Mouse (Mus musculus) ovary, adult 18-20 months (tissue): Measurements from ENCODE around the gene Kcnk7.

Experiments
- DNase-seq: peaks from one replicate; pipeline ENCODE4 v3.0.0; 2022; ENCODE audit warnings: low spot score, mixed read lengths

Gene Kcnk7

DNA sequence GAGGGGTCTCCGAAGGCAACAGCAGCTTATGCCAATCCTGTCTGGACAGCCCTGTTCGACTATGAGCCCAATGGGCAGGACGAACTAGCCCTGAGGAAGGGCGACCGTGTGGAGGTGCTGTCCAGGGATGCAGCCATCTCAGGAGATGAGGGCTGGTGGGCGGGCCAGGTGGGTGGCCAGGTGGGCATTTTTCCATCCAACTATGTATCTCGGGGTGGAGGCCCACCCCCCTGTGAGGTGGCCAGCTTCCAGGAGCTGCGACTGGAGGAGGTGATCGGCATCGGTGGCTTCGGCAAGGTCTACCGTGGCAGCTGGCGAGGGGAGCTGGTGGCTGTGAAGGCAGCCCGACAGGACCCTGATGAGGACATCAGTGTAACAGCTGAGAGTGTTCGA, 13.8 kb upstream of the Kcnk7 start:
- no peak for DNase-seq

DNA sequence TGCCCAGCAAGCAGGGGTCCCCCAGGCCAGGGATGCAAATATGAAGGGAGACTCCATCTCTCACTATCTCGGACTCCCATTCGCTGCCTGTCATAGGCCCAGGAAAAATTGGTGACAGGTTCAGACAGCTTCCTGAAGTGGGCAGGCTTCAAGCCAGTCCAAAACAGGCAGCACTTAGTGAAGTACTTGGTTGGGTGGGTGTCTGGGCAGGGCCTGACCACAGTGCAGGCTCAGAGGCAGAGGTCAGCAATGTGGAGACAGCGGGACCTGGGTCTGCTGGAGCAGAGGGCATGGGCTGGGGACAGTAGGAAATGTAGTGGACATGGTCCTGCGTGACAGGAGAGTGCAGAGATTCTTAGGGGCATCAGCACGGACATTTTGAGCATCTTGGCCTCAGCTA, 12.6 kb upstream of the Kcnk7 start:
- DNase-seq: no peak

DNA sequence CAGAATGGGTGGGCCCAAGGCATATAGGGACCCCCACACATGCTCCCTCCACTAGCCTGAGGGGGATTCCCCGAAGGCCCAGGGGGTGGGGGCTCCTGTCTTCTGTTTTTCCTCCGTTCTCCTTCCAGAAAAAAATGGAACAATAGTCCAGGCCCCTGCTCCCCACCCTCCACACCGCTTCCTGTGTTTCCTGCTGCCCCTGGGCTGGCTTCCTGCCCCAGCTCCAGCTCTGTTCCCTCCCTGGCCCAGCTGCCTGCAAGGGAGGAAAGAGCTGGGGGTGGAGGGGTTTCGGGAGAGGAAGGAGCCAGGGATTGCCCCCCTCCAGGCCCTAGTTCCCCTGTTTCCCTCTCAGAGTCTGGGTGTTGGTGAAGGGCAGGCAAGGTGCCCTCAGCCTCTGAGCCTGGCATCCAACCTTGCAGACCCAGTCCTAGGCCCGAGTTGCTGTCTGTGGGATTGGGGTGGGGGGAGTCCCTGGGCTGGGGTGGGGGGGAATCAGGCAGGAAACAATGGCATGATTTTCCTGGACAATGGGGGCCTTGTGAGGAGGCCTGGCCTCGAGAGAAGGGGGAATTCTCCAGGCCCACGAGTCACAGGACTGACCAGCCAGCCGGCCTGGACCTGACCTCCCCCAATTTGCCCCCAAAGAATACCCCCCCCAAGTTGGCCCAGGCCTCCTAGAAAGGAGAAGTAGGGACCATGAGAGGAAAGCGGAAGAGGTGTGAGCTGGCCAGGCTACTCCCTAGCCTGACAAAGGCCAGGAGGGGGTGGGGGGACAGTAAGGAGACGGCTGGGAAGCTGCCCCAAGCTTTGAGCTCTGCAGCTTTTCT, 11.9 kb upstream of the Kcnk7 start:
- no peak for DNase-seq

DNA sequence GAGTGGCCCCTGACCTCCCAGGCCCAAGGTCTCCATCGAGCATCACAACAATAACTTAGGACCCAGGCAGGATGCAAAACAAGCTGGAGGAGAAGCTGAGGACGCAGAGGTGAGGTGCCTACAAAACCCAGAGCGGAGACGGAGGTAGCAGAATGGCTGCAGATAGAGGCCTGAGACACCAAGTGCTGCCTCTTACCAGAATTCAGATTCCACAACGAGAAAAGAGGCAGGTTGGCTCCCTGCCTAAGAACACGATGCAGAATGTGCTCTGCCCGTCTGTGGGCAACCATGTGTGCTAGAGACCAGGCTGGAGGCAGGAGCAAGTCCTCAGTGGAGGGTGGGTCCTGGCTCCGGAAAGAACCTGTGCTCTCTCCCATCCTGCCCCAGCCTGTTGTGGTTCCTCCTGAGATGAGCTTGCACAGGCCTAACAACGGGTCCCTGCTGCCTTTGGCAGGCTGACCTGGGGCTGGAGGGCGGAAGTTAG, 11.2 kb upstream of the Kcnk7 start:
- no peak for DNase-seq

DNA sequence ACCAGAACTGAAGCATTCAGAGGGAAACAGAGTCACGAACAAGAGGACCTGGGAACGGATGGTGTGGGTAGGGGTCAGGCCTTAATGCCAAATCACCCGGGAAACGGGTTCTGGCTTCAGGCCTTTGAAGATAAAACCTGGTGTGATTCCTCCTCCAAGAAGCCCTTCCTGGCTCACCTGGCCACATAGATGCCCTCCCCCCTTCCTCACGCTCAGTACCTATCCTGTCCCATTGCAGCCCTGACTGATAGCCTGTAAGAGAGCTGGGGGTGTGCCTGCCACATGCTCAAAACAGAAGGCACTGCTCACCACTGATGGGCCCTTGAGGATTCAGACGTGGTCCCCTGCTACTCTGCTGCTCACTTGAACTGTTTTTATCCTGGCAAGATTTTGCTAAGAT, 10.4 kb upstream of the Kcnk7 start:
- no peak for DNase-seq

DNA sequence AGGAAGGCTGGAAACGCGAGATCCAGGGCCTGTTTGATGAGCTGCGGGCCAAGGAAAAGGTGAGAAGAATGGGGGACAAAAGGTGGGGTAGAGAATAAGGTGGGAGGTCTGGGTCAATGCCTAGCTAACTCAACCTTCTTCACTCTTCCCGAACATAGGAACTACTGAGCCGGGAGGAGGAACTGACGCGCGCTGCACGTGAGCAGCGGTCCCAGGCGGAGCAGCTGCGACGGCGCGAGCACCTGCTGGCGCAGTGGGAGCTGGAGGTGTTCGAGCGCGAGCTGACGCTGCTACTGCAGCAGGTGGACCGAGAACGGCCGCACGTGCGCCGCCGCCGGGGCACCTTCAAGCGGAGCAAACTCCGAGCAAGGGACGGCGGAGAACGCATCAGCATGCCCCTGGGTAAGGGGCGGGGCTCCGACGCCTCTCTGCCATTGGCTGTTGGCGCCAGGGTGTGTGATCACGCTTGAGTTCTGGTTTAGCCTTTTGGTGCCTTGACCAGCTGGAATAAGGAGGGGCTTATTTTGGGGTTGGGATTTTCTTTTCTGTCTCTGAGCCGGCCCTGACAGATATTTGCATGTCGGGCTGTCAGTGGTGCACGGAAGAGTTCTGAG, 8.2 kb upstream of the Kcnk7 start:
- no peak for DNase-seq

DNA sequence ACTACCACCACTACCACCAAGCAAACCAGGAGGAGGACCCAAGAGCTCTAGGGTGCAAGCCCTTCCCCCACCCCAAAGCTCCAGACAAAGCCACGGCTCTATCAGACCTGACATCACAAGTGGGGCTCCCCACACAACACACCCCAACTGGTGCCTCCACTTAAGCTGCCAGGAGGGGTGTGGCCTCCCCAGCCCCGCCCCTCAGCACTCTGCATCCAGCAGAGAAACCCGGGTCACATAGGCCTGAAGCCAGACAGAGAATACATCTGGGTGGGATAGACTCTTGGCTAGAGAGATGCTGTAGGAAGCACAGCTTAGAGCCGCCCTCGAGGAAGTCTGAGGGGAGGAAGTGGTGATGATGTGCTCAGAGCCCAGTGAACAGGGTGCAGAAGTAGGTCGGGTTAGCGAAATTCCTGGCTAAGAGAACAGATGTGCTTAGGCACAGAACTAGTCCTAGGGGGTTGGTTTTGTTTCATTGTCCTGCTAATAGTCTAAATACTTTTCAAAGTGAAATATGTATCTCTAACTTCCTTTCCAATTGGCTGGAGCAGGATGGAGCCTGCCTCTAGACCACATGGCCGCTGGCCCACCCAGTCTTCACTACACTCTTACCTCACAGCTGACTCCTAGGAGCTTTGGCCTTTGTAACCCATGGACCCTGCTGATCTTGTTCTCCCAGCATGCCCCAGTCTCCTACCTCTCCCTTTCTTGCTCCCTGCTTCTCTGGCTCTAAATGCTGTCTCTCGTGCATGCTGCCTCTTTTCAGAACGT, 819 bp downstream of the Kcnk7 start:
- no peak for DNase-seq

DNA sequence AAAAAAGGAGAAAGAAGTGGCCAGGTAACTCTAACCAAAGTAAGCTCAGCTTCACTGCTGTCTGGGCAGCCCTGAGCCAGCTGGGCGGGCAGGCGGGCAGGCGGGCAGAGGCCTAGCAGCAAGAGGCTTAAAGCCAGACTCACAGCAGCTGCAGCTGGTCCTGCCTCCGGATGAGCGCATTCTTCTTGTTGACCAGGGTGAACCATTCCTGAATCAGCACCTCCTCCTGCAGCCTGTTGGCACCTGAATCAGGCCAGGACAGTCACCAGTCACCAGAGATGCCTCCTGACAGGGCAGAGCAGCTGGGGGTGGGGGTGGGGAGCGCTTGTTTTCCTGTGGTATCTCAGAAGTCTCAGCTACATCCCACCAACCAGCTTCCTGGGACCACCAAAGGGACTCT, 5.9 kb downstream of the Kcnk7 start:
- DNase-seq: no peak

DNA sequence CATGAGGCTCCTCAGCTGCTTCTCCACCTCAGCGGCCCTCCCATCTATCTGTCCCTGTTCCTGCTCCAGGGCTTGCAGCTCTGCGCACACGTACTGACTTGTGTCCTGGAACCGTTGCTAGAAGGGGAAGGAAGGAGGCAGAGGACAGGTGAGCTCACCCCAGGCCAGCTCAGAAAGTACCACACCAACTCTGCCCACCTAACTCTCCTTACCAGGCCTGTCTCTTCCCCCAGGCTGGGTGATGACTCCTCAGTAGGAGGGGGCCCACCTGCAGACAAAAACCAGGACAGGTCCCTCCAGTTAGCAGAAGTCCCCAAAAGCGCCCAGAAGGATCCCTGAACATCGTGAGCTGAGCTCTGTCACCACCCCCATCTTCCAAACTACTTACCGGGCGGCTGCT, 6.4 kb downstream of the Kcnk7 start:
- DNase-seq: no peak

DNA sequence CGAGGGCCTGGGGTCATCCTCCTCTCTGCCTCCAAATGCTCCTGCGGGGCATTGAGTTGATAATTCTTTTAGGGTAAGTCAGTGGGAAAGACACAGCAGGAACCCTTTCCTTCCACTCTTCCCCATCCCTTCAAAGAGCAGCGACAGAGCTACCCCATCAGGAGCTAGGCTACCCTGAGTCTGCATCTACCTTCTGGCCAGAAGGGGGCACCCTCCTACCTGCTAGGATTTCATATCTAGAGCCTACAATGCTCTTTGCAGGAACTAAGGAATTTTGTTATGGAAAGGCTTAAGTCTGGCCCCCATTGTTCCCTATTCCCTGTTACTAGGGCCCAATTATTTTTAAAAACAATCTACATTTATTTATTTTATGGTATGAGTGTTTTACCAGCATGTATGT, 7.1 kb downstream of the Kcnk7 start:
- DNase-seq: no peak

DNA sequence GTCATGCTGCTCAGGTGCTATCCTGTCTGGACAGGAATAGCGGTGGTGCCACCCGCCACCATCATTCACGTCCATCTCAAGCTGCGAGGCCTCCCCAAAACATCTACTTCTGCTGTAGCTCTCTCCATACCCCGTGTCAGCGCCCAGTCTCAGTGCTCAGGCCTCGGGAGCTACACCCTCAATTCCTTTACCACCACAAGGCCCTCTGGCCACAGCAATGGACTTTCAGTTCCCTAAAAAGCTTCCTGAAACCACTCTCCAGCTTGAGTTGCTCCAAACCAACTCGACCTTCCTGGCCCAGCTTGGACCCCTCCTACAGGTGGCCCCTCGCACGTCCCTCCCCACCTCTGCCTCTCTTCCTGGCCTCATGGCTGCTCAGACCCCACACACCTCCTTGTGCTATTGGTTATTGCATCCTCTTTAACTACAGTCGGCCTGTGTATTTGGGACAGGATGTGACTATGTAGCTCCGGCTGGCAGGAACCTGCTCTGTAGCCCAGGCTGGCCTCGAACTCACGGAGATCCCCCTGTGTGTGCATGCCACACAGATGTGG, 7.8 kb downstream of the Kcnk7 start:
- no peak for DNase-seq

DNA sequence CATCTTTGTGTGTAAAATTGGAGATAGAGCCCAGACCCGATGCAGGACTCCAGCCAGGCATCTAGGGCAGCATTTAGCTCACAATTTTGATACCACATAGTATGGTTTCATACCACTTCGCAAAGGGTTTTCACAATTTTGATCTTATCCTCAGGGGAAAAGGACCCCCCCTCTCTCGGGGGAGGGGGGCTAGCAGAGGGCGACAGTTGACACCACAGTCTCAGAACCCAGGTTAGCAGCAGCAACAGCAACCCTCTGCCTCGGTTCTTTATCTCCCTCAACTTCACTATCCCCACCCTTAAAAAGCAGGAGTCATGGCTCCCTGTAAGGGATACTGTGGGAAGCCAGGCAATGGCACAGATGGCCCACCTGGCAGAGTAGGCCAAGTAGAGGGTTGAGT, 9.1 kb downstream of the Kcnk7 start:
- no peak for DNase-seq

DNA sequence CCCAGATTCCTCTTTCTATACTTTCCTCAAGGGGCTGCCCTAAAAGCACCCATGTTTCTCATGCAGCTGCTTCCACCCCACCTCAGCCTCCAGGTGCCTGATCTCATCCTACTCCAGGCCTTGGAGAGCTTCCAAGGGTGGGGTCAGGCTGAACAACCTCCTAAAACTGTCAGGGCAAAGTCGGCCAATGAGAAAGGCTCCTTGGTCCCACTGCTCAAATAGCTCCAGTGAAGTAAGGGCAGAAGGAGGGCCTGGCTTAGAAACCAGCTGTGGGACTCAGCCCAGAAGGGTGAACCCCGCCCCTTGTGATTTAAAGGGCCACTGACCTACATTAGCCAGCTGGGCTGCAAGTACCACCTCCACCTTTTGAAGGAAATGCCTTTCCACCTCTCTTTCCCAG, 9.6 kb downstream of the Kcnk7 start:
- DNase-seq: peak; percentile 61

DNA sequence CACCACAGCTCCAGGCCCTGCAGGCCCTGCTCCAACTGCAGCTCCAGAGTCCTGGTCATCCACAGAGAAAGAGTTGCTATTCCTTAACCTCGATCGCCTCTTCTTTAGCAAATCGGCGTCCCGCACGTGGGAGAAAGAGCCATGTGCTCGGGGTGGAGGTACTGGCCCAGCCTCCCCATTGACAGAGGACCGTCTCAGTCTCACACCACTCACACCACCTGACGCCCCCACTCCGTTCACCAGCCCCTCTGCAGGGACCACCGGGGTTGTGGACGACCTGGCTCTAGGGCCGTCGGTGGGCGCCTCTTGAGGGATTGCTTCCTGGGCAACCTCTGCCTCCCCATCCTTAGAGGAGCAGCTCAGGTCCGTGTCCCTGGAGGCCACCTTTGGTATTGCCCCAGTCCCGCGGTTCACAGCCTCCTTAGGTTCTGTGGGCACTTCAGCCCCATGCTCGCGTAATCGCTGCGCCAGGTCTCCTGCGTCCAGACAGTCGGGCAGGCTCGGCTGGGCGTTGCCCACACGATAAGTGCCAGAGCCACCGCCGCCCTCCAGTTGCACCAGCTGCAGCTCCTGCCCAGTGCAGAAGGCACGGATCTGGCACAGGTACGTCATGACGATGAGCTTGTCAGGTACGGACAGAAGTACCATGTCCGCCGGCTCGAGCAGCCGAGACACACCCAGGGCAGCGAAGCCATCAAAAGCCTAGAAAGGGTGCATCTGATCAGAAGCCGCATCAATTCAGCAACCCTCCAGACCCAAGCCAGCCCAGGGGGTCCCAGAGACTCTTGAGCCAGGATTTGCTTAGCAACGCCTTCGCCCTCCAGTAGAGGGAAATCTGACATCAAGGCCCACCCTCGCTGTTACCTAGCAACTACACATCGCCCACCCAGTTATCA, 11.9 kb downstream of the Kcnk7 start:
- no peak for DNase-seq

DNA sequence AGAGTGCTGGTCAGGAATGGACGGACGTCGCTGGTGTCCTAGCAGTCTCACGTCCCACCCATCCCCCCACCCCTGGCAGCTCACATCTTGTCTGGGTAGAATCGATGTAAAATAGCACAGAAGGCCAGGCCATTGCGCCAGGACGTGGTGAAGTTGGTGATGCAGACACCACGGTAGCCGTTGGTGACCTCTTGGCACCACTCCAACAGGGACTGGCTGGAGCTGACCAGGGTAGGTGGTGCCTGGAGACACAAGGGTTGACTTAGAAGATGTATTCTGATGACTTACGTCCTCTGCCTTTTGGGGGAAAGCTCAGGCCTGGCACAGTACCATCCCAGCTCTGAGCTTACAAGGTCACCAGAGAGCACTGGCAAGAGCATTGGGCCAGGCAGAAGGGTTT, 12.8 kb downstream of the Kcnk7 start:
- no peak for DNase-seq

DNA sequence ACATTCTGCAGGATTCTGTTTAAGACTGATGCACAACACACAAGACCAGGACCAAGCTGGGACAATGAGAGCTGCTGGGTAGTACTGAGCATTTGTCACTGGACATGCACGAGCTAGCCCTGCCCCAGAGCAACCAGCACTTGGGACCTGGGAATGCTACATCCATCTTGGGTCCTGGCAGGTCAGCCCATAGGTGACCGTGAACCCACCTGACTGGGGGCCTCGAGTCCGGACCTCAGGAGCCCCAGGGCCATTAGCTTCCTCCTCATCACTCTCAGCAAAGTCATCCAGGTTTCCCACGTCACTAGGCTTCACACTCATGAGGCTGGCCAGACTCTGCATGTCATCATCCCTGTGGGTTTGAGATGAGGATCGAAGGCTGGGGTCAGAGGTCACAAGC, 17.1 kb downstream of the Kcnk7 start:
- DNase-seq: no peak

DNA sequence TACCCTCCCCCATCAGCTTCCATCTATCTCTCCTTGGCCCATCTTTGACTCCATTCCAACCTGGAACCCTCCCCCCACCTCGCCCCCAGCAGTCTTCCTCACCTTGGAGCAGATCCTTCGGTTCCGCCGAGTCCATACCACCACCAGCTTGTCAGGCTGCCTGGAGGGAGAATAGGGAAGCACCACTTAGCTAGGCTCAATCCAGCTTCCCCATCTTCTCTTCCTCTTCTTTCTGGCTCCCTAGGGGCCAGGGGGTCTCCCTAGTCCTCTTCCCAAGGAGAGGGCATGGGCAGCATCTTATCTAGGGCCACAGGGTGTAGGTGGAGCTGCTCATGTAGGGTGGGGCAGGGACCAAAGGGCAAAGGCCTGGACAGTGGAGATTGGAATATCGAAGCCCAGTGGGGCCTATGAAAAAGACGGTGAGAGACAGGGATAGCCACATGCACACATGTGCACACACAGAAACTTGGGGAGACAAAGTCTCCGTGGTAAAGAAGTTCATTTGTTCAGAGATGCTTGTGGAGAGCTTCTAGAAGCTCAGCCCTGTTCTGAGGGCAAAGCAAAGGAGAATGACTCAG, 18.8 kb downstream of the Kcnk7 start:
- no peak for DNase-seq

DNA sequence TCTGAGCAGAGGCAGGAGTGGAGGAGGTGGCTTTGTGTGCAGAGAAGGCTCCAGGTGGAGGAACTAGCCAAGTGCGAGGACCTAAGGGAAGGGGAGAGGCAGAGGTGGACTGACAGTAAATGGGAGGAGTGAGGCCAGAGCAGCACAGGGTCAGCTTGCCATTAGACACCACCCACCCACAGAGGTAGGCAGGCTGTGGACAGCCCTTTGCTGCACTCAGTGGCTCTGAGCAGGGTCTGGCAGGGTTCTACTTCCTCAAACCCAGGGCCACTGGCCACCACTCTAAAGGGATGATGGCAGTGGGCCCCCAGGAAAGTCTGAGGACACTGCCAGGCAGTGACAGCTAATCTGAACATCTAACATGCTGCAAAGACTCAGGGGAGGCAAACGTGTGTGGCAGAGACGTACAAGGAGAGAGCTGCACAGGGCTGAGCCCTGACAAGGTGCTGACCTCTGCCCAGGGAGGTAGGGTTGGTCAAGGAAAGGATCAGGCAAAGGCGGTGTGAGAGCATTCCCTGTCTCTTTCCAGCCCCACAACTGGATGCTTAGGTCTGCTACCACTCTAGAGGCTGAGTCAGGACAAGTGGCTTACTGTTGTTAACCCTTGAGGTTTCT, 19.9 kb downstream of the Kcnk7 start:
- no peak for DNase-seq

DNA sequence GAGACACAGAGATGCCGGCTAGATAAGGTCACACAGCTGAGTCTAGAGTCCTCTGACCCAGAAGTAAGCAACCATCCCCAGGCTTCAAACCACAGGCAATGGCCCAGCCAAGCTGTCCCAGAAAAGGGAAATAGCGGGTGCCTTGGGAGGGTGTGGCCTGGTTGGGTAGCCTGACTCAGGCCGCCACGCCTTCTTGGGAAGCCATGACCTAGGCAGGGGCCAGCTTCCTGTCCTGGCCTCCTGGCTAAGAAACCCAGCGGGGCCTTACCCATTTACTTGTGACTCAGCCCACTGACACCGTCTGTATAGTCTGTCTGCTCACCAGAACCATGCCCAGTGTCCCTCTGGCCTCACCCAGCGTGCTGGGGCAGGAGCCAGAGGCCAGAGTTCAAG, 20.4 kb downstream of the Kcnk7 start:
- DNase-seq: peak; percentile 50

DNA sequence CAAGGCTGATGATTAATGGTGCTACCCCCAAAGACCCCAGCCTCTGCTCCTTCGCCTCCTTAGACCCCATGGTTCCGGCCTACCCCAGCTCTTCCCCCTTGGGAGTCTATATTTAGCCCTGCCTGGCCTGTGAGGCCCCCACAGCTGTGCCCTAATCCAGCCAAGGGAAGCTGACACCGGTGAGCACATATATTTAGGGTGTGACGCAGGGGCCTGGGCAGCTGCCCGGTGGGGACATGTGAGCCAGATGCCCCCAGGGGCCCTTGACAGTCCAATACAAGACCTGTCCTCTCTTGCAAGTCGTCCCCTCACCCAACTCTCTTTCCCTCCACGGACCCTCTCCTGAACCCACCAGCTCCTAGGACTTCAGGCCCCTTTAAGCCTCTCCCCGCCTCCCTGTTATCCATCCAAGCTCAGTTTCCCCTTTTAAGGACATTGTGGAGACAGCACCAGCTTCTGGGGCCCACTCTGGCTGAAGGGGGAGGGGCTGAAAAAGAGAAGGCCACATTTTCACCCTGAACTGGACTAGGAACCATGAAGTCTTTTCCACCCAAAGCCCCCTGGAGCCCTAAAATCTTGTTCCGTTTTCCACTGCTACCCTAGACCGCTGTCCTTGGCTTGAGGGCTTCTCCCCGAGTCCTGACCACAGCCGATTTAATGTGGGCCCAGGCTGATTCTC, 21.0 kb downstream of the Kcnk7 start:
- no peak for DNase-seq
